Mouse (Mus musculus) CD4-positive helper T cell, adult 2 months (primary cell): ENCODE data around the gene Erg.

Experiments
- DNase-seq: peaks from one replicate; pipeline ENCODE4 v3.0.0-alpha.2; 2012; ENCODE audit warnings: low read depth, missing footprints, low spot score

Gene Erg

GRCm38 (mm10) chr16:95353838-95354237 is 232.6 kb downstream of the Erg start:
- DNase-seq: no peak

GRCm38 (mm10) chr16:95352266-95352665 is 234.1 kb downstream of the Erg start:
- DNase-seq: no peak

DNA sequence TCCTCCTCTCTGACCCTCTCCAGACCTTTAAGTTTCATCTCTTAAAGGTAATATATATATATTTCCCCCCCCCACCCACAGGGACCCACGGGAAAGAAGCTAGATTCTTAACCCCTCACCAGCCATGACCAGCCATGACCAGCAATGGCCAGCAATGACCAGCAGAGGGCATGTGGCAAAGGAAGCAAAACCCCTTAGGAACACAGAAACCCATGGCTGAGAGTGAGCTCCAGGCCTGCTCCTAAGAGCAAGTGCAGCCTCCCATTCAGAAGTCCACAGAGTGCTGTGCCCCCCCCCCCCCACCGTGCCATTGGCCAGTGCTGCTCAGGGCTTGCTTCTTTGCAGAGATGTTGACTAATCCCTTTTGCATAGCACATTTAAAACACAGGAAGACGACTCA is 235.9 kb downstream of the Erg start:
- peak; percentile 24 for DNase-seq

DNA sequence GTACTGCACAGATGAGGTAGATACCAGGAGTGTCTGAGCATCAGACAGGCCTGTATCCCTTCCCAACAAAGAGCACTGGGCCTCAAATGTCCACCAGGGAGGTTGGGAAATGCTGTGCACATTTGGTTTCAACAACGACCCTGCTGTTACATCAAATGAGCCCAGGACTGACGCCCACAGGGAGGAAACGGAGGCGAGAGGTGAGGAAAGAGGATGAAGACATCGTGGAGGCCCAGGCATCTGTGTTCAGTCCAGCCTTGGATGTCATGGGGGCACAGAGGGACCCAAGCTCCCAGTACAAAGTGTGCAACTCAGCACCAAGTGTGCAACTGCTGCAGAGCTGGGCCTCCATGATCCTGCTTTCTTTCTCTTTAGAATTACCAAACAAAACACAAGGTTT is 236.6 kb downstream of the Erg start:
- no peak for DNase-seq

DNA sequence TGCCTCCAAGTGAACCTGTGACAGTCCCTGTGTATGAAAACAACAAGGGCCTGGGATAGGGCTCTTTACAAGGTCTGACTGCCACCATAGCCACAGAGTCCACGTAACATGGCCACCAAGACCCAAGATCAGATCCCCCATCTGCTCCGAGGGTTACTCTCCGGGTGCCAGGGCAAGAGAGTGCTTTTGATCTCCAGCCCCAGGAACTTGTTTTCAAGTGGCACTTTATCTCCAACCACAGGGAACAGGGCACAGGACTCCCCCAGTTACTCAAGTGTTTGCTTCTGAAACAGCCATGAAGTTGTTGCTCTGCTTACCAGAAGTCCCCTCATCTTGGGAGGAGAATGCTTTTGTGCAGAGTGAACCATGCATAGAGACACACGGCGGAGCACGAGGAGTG is 237.0 kb downstream of the Erg start:
- DNase-seq: no peak

DNA sequence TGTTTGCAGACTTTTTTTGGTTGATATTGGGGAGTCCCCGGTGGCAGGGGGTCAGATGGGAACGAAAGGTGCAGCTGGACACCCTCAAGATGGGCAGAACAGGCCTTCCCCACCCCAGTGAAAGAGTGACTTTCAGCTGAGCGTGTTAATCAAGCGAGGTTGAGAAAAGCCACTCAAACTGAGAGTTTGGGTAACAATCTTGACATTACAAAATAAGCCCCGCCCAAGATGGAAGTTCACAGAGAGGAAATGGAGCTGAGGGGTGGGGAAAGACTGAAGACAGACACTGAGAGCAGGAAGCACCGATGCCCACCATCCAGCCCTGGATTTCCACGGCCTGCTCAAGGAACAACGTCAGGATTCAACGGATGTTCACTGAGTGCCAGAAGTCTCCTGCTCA is 237.8 kb downstream of the Erg start:
- no peak for DNase-seq

- DNase-seq: no peak
Measured at GRCm38 (mm10) chr16:95347202-95347601, 239.2 kb downstream of the Erg start.

- peak; percentile 68 for DNase-seq
Measured at GRCm38 (mm10) chr16:95345882-95346281, 240.5 kb downstream of the Erg start.

DNA sequence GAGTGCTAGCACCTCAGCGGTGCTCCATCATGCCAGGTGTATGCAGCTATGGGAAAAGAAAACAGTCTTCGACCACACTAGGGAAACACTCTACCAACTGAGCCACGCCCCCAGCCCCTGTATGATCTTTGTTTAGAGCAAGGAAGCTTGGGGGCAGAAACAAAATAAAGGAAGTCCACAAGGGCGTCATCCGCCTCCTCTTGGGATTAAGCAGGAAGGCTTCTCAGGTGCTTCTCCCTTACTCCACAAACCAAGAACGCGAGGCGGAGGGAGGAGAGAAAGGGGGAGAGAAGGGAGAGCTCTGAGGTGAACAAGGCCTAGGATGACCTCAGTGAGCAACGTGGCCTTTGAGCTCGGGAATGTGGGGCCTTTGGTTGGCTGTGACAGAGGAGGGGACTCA is 241.4 kb downstream of the Erg start:
- no peak for DNase-seq

DNA sequence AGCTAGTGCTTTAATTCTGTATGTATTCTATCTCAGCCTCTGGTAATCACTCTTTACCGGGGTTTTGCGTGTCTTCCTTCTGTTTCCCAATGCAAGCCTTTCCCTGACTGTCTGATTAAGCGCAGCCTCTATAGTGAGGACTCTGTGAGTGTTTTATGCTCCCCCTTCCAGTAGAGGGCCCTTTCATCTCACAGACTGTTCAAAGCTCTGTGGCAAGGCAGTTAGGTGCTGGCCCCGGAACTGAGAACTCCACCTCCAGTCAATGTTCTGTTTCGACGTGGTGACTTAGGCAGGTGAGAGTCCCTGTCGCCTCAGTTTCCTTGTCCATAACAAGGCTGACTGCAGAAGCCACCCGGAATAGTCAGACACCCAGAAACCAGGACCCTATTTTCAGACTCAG is 244.4 kb downstream of the Erg start:
- DNase-seq: peak; percentile 22

GRCm38 (mm10) chr16:95340885-95341791 is 245.3 kb downstream of the Erg start:
- DNase-seq: peak; percentile 84

DNA sequence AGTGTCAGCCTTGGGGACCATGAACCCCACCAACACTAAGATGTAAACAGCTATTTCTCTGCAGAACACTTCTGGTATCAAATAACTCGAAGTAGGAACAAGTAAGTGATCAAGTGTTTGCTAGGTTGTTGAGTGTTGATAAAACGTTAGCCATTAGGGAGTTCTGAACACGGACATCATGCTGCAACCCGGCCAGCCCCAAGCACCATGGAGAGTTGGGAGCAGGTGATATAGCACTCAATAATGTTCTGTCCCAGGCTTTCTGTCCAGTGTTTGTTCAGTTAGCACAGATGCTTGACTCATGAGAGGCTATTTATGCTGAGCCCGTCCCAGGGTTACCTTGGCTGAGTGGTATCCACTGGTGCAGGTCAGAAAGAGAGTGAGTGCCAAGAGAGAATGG is 254.2 kb downstream of the Erg start:
- no peak for DNase-seq

DNA sequence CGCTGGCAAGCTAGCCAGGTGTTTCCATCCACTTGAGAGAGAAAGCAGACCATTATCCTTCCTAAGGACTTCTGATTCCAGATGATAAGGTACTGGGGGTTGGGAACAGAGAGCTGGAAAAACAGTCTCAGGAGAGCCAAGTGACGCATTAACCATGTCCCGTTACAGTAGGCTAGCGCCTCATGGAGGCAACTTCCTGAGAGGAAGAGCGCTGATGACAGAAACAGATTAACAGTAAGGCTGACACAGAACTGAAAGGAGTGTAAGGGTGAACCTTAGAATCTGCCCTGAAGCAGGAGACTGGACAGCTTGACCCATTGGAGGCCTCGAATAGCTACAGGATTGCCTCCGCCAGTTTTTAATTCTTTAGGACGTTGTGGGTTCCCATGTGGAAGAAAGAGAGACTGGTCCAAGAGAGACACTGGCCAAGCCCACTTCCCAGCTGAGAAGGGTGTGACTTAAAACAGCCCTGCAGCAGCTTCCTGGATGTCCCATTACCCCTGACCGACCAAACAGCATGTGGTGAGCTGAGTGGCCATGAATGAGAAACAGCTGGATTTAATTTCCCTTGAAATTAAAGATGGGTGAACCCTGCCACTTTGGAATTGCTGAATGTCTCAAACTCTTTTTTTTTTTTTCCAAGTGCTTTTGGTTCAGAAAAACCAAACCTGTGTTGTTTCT is 264.3 kb downstream of the Erg start:
- no peak for DNase-seq
